Mouse (Mus musculus) hindbrain, embryonic 12.5 days (tissue): ENCODE measurements around the gene Tbx5. TPM values are rescaled to one million over a fixed set of nuclear protein-coding genes. Genes with fewer than 3 reads are reported as not detected.

ENCODE experiments used
- ATAC-seq: fragments of 200-750 bp; cut with Nextera tagmentation; 2 replicates; pipeline ENCODE4 v1.8.0; 2017; ENCODE audit warnings: moderate TSS enrichment; ENCODE audit not compliant: low FRiP score
- H3K27ac ChIP-seq: fragments of 300-500 bp; sonication (generic); 2 replicates; pipeline ENCODE4 v1.5.1; 2016; ENCODE audit warnings: mild to moderate bottlenecking
- H3K27me3 ChIP-seq: fragments of 300-500 bp; sonication (generic); 2 replicates; pipeline ENCODE4 v1.6.1; 2016; ENCODE audit warnings: mild to moderate bottlenecking
- H3K36me3 ChIP-seq: fragments of 300-500 bp; sonication (generic); 2 replicates; pipeline ENCODE4 v1.6.1; 2016; ENCODE audit warnings: mild to moderate bottlenecking
- H3K4me1 ChIP-seq: fragments of 300-500 bp; sonication (generic); 2 replicates; pipeline ENCODE4 v1.6.1; 2016
- H3K4me2 ChIP-seq: fragments of 300-500 bp; sonication (generic); replicated peaks from 2 replicates; pipeline ENCODE4 v1.6.1; 2016; ENCODE audit warnings: mild to moderate bottlenecking
- H3K4me3 ChIP-seq: fragments of 300-500 bp; sonication (generic); 2 replicates; pipeline ENCODE4 v1.5.1; 2016; ENCODE audit warnings: mild to moderate bottlenecking
- H3K9ac ChIP-seq: fragments of 300-500 bp; sonication (generic); 2 replicates; pipeline ENCODE4 v1.6.1; 2016; ENCODE audit warnings: mild to moderate bottlenecking, moderate library complexity
- H3K9me3 ChIP-seq: fragments of 300-500 bp; sonication (generic); replicated peaks from 2 replicates; pipeline ENCODE4 v1.6.1; 2016; ENCODE audit warnings: mild to moderate bottlenecking
- WGBS: fragments of 180-500 bp; shearing (Covaris S2); methylation state at CpG from one replicate; pipeline ENCODE4 v1.1.7; 2016; 5-methylcytosine and 5-hydroxymethylcytosine counted together
- polyA plus RNA-seq: library from polyadenylated mRNA; unstranded; fragments of >200 nt; fragmentation: Nextera tagmentation; extraction: Ambion mirVana; gene quantifications from 2 replicates; pipeline ENCODE4 v1.2.1, GENCODE M21; 2016

Tbx5 gene
- polyA plus RNA-seq, 1 experiment from 2014 or later: 0.09 TPM

DNA sequence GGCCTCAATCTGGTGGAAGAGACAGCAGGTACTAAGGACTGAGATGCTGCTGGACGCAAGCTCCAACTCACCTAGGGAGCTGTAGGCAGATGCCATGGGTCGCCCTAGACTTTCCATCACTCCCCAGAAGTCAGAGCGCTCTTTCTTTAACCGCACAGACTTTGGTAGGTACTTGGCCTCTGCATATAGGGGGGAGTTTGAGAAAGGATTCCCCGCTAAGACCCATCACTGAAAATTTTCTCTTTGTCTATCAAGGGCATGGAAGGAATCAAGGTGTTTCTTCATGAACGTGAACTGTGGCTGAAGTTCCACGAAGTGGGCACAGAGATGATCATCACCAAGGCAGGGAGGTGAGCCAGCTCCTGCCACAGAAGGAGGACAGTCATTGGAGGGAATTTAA, 6.0 kb downstream of the Tbx5 start:
- H3K4me2 ChIP-seq: no peak overlapping the region
- no peak overlapping the region for H3K4me3 ChIP-seq
- H3K27ac ChIP-seq: no peak overlapping the region
- H3K27me3 ChIP-seq: peaks cover 99% of the 10 kb centered on the region
- WGBS: 2% methylated on average over 7 of the region's 7 CpGs
- H3K9ac ChIP-seq: no peak overlapping the region
- ATAC-seq: no peak
- no peaks in the 10 kb centered on the region for H3K9me3 ChIP-seq
- no peaks in the 10 kb centered on the region for H3K36me3 ChIP-seq
- 0 out of 2 replicates have a peak, but pooled peaks cover 4% of the 10 kb centered on the region for H3K4me1 ChIP-seq

DNA sequence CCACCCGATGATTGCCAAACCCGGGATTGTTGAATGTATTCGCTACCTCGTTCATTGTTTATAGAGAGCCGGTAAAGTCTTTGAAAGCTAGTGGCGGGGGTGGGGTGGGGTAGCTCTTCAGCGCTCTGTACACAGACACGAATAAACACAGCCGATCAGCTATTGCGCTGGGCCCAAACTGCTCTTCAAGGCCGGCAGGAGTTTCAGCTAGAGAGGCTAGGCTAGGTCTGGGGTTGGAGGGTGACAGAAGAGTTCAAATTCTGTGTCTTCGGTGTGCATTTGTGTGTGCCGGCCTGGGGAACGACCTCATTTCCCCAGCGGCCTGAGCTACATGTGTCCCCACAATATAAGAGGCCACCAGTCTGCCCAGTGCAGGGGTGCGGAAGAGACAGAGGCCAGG, 6.7 kb downstream of the Tbx5 start:
- H3K9me3 ChIP-seq: no peaks in the 10 kb centered on the region
- WGBS: 2% methylated on average over 16 of the region's 16 CpGs
- ATAC-seq: no peak

DNA sequence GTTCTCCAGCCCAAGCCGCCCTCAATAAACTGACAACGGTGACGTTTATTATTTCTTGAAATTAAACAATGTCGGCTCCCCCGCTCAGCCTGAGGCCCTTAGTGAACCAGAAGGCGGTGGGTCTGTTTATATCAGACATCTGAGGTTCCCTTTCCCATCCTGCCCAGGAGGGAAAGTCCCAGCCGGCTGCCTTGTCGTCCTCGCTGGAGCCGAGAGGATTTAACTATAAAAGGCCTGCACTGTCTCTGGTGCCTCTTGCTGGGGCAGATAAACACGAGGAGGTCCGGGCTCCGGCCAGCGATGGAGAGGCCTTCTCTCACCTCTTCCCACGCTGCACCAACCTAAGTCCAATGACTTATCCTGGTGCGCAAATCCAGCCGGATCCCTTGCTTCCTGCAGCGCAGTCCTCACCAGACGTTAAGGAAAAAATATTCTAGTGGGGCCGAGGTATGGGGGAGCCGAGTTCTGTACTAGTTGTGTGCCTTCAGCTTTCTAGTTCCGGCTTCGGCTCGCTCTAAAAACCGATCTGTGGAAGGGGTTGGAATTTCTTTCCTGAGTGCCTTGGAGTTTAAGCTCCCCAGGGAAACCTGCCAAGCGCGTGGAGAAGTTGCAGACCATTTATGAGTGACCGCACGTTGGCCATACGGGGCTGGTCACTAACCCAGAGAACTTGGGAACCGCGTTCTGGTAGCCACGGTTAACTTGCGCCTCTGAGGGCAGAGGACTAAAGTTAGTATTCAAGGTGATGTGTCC, 7.3 kb downstream of the Tbx5 start:
- Histone ChIP-seq H3K4me3 (no peak overlapping the region), H3K9ac (no peak overlapping the region), H3K27ac (no peak overlapping the region), H3K27me3 (peaks cover 99% of the 10 kb centered on the region), H3K9me3 (no peaks in the 10 kb centered on the region), H3K4me2 (no peak overlapping the region), H3K4me1 (peaks cover 5% of the 10 kb centered on the region), H3K36me3 (no peaks in the 10 kb centered on the region)
- ATAC-seq: no peak
- under 1% methylated on average over 34 of the region's 34 CpGs for WGBS

More for the DNA sequence above, 6.7 kb downstream of the Tbx5 start:
- H3K4me3 ChIP-seq: no peak overlapping the region
- H3K36me3 ChIP-seq: no peaks in the 10 kb centered on the region
- H3K4me2 ChIP-seq: no peak overlapping the region
- H3K27ac ChIP-seq: no peak overlapping the region
- H3K27me3 ChIP-seq: peaks cover 99% of the 10 kb centered on the region
- H3K9ac ChIP-seq: no peak overlapping the region
- 0 out of 2 replicates have a peak, but pooled peaks cover 4% of the 10 kb centered on the region for H3K4me1 ChIP-seq

DNA sequence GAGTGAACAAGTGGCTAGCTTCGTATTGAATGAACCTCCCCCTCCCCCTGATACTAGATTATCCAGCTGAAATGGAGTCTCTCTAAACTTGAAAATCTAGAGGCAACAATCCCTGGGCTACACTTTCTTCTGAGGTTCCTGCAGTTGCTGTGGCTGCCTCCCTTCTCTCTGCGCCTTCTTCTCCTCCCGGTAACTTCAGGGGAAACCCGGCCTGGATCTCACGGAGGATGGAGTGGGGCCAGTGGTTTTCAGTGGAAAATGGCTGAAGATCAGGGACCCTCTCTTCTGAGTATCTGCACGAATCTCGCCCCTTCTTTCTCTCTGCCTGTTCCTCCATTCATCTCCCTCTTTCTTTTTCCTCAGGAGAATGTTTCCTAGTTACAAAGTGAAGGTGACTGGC, 7.9 kb downstream of the Tbx5 start:
- Histone ChIP-seq H3K36me3 (no peaks in the 10 kb centered on the region), H3K9me3 (no peaks in the 10 kb centered on the region), H3K27ac (no peak overlapping the region), H3K9ac (no peak overlapping the region), H3K4me1 (peaks cover 7% of the 10 kb centered on the region), H3K4me2 (no peak overlapping the region), H3K27me3 (peaks cover 99% of the 10 kb centered on the region), H3K4me3 (no peak overlapping the region)
- no peak for ATAC-seq
- 0% methylated on average over 7 of the region's 7 CpGs for WGBS

DNA sequence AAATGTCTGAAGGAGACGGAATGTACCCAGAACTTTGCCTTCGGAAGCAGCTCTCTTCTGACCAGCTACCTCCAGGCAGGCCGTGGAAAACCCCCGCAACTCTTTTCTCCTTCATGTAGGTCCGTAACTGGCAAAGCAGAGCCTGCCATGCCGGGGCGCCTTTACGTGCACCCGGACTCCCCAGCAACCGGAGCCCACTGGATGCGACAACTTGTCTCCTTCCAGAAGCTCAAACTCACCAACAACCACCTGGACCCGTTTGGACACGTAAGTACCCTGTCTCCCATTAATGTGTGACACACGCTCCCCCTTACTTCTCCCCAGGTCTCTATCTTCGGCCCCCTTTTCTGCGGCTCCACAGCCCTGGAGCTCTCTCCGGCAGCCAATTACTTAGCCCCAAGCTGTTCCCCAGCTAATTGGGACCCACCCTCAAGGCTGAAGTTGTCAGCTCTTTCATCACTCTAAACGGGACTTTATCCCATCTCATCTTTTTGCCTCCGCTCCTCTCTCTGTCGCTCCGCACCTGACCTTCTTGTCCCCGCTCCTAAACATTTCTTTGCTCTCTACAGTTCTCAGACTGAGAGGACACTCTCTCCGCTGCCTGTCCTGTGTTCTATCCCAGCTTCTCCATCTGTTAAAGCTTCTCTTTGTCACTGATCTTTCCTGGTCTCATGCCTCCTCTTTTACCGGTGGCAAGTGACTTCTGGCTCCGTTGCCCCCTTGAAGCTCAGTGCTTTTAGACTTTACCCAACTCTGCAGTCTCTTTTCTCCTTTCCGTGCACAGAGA, 9.4 kb downstream of the Tbx5 start:
- Histone ChIP-seq H3K36me3 (no peaks in the 10 kb centered on the region), H3K27ac (no peak overlapping the region), H3K4me3 (no peak overlapping the region), H3K27me3 (peaks cover 100% of the 10 kb centered on the region), H3K4me2 (no peak overlapping the region), H3K9ac (no peak overlapping the region), H3K4me1 (peaks cover 7% of the 10 kb centered on the region), H3K9me3 (no peaks in the 10 kb centered on the region)
- ATAC-seq: no peak
- WGBS: under 1% methylated on average over 26 of the region's 26 CpGs

DNA sequence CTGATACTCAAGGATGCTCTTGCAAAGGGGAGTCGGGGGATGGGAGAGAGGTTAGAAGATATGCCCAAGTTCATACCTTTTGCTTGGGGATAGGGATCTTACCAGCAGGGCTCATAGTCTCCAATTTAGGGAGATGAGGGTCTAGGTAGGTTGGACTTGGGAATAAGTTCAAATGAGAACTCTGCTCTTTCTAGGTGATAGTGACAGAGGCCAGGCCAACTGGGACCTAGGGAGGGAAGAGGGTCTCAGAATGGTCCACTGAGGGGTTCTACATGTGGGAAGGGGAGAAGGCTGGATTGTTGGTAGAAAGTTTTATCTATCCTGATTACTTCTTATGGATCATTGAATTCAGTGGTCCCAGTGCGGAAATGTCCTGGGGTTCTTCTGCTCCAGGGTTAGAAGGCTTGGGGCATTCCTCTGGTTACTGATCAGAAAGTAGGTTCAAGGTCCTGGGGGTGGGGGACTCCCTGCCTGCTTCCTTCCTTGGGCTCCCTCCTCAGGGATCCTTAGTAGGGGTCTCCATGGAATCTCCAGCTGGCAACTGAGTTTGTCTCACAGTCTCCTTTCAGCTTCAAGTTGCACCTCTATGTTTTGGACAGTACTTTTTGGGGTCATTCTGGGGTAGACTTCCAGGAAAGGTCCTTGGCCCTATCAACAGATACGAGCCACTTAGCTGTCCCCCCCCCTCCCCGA, 10.4 kb downstream of the Tbx5 start:
- no peak for ATAC-seq
- no peak overlapping the region for H3K27ac ChIP-seq
- WGBS: 7% methylated on average over 4 of the region's 4 CpGs

DNA sequence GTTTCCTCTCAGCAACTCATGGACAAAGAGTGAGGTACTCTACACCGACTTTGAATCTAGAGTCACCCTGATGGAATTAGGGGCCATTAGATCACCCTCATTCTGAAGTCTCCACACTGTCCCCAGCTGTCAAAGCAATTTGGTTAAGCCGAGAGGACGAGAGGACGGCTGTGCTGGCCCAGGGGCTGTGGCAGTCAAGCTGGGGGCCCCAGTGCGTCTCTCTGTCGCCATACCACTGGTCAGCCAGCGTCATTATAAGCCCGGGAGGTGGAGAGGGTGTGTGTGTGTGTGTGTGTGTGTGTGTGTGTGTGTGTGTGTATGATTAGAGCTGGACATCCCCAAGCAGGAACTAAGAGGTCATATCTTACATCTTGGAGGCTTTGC, 10.9 kb downstream of the Tbx5 start:
- WGBS: 2% methylated on average over 8 of the region's 8 CpGs
- Histone ChIP-seq H3K27me3 (peaks cover 96% of the 10 kb centered on the region), H3K27ac (no peak overlapping the region), H3K4me2 (no peak overlapping the region), H3K4me3 (no peak overlapping the region), H3K4me1 (peaks cover 7% of the 10 kb centered on the region), H3K9ac (no peak overlapping the region), H3K36me3 (no peaks in the 10 kb centered on the region), H3K9me3 (no peaks in the 10 kb centered on the region)
- ATAC-seq: no peak

More for the DNA sequence above, 10.4 kb downstream of the Tbx5 start:
- no peaks in the 10 kb centered on the region for H3K36me3 ChIP-seq
- no peak overlapping the region for H3K9ac ChIP-seq
- no peak overlapping the region for H3K4me2 ChIP-seq
- H3K4me3 ChIP-seq: no peak overlapping the region
- peaks cover 98% of the 10 kb centered on the region for H3K27me3 ChIP-seq
- peaks cover 7% of the 10 kb centered on the region for H3K4me1 ChIP-seq
- no peaks in the 10 kb centered on the region for H3K9me3 ChIP-seq

DNA sequence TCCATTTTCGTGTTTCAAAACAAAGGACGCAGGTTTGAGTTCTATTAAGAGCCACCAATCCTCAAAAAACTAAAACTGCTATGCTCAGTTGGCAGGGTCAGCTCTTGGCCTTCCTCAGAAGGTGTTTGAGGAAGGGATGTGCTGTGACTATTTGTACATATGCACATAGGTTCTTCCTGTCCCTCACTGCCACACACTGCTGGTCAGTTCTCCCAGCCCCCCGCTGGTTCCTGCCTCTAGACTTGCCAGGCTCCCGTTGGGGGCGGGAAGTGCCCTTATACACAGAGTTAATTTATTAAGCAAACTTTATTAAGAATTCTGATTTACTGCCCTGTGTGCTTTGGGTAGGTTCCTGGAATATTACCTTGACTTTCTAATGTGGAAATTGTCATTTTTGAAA, 11.9 kb downstream of the Tbx5 start:
- WGBS: 0% methylated on average over 5 of the region's 5 CpGs
- Histone ChIP-seq H3K4me3 (no peak overlapping the region), H3K4me1 (peaks cover 7% of the 10 kb centered on the region)

DNA sequence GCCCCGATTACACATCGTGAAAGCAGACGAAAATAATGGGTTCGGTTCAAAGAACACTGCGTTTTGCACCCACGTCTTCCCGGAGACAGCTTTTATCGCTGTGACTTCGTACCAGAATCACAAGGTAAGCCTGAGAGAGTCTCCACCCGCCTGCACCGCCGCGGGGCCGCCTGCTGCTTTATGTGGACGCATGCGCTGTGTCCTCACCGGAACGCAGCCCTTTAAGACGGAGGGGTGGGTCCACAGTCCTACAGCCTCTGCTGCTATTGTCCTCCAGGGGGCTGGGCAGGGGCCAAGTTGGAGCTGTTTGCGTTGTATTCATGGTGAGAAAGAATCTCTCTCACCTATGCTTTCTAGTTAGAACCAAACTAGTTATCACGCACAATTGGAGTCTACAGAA, 12.5 kb downstream of the Tbx5 start:
- peak; percentile 54; the same call in 1 of the 2 replicates for ATAC-seq
- peaks cover 7% of the 10 kb centered on the region for H3K4me1 ChIP-seq
- peak overlapping the region; percentile 29 for H3K4me2 ChIP-seq
- H3K36me3 ChIP-seq: no peaks in the 10 kb centered on the region
- H3K27ac ChIP-seq: no peak overlapping the region
- peak overlapping the region; percentile 6 for H3K4me3 ChIP-seq
- no peaks in the 10 kb centered on the region for H3K9me3 ChIP-seq
- H3K27me3 ChIP-seq: peaks cover 86% of the 10 kb centered on the region
- H3K9ac ChIP-seq: no peak overlapping the region
- under 1% methylated on average over 21 of the region's 21 CpGs for WGBS

More for the DNA sequence above, 11.9 kb downstream of the Tbx5 start:
- ATAC-seq: no peak
- Histone ChIP-seq H3K36me3 (no peaks in the 10 kb centered on the region), H3K4me2 (no peak overlapping the region), H3K9me3 (no peaks in the 10 kb centered on the region), H3K27me3 (peaks cover 93% of the 10 kb centered on the region), H3K27ac (no peak overlapping the region), H3K9ac (no peak overlapping the region)

DNA sequence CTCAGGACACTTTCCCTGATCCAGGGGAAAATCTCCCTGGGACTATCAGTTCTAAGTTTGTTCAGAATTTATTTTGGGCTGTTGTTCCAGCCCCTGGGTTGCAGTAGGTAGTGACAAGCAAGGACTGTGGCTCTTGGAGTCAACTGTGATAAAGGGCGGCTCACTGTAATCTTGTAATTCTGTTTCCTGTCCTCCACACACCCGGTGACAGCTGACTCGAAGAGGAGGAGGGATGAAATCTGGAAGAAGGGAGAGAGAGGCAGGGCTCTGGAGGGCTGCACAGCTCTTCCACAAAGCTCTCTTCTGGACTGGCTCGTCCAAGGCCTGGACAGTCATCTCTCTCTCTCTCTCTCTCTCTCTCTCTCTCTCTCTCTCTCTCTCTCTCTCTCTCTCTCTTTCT, 24.6 kb downstream of the Tbx5 start:
- WGBS: 81% methylated on average over 4 of the region's 4 CpGs
- Histone ChIP-seq H3K4me1 (no peaks in the 10 kb centered on the region), H3K9ac (no peak overlapping the region), H3K27ac (no peak overlapping the region), H3K9me3 (no peaks in the 10 kb centered on the region), H3K36me3 (no peaks in the 10 kb centered on the region), H3K27me3 (peaks cover 20% of the 10 kb centered on the region), H3K4me2 (no peak overlapping the region), H3K4me3 (no peak overlapping the region)
- ATAC-seq: no peak

DNA sequence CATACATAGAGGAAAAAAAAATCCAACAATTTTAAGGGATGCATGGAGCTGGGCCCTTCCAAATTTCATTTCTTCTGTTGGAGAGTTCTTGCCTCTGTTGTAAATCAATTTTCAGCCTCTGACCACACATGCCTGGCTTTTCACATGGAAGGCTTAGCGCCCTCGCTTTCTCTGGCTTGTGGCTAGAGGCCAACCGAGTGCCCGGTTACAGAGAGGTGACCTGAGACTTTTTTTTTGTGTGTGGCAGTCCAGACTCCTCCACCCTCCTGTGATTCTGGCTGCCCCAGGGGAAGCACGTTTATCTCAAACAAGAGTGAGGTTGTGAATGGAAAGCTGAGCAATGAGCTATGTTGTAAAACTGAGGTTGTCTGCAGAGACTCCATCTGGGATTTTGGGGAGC, 28.8 kb downstream of the Tbx5 start:
- peaks cover 20% of the 10 kb centered on the region for H3K27me3 ChIP-seq
- no peaks in the 10 kb centered on the region for H3K9me3 ChIP-seq
- ATAC-seq: no peak
- no peak overlapping the region for H3K9ac ChIP-seq
- no peak overlapping the region for H3K4me2 ChIP-seq
- H3K36me3 ChIP-seq: no peaks in the 10 kb centered on the region
- WGBS: 76% methylated on average over 5 of the region's 5 CpGs
- H3K4me1 ChIP-seq: peaks cover 4% of the 10 kb centered on the region
- no peak overlapping the region for H3K27ac ChIP-seq
- H3K4me3 ChIP-seq: no peak overlapping the region

DNA sequence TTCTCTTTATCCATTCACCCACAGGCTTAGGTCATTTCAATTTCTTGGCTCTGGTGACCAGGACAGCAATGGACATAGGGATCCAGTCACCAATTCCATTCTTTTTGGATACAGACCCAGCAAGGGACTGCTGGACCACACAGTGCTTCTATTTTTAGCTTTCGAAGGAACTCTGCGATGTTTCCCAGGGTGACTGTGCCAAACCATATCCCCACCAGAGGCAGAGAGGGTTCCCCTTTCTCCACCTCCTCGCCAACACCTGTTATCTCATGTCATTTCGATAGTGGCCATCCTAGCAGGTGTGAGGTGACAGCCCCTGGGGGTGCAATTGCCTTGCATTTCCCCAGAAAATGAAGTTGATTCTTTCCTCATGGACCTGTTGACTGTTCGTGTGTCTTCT, 30.0 kb downstream of the Tbx5 start:
- H3K4me1 ChIP-seq: peaks cover 13% of the 10 kb centered on the region
- H3K9me3 ChIP-seq: no peaks in the 10 kb centered on the region
- H3K4me3 ChIP-seq: no peak overlapping the region
- H3K9ac ChIP-seq: no peak overlapping the region
- 80% methylated on average over 5 of the region's 5 CpGs for WGBS
- H3K36me3 ChIP-seq: no peaks in the 10 kb centered on the region
- H3K27ac ChIP-seq: no peak overlapping the region
- no peak for ATAC-seq
- no peak overlapping the region for H3K4me2 ChIP-seq
- peaks cover 21% of the 10 kb centered on the region for H3K27me3 ChIP-seq
